Mouse (Mus musculus) intestine, postnatal 0 days (tissue): ENCODE results near the gene Mras. TPM values are rescaled to one million over a fixed set of nuclear protein-coding genes. Genes with fewer than 3 reads are reported as not detected.

ENCODE experiments used
- ATAC-seq: fragments of 200-750 bp; cut with Nextera tagmentation; 2 replicates; pipeline ENCODE4 v1.8.0; 2017; ENCODE audit warnings: mild to moderate bottlenecking, moderate TSS enrichment, moderate library complexity
- H3K27ac ChIP-seq: fragments of 300-500 bp; sonication (generic); 2 replicates; pipeline ENCODE4 v1.5.1; 2014; ENCODE audit warnings: mild to moderate bottlenecking, low read depth, low read length, moderate library complexity
- H3K27me3 ChIP-seq: fragments of 300-500 bp; sonication (generic); replicated peaks from 2 replicates; pipeline ENCODE4 v1.6.1; 2014; ENCODE audit warnings: low read length, mixed read lengths; ENCODE audit not compliant: control insufficient read depth, insufficient read depth
- H3K36me3 ChIP-seq: fragments of 300-500 bp; sonication (generic); 2 replicates; pipeline ENCODE4 v1.6.1; 2014; ENCODE audit warnings: mild to moderate bottlenecking, moderate library complexity; ENCODE audit not compliant: control insufficient read depth, insufficient read depth
- H3K4me1 ChIP-seq: fragments of 300-500 bp; sonication (generic); replicated peaks from 2 replicates; pipeline ENCODE4 v1.6.1; 2014; ENCODE audit warnings: antibody characterized with exemption, low read length, mixed read lengths; ENCODE audit not compliant: control insufficient read depth, insufficient read depth
- H3K4me2 ChIP-seq: fragments of 300-500 bp; sonication (generic); replicated peaks from 2 replicates; pipeline ENCODE4 v1.6.1; 2014; ENCODE audit warnings: low read depth, mild to moderate bottlenecking, moderate library complexity
- H3K4me3 ChIP-seq: fragments of 300-500 bp; sonication (generic); 2 replicates; pipeline ENCODE4 v1.5.1; 2014; ENCODE audit warnings: low read depth, low read length
- H3K9ac ChIP-seq: fragments of 300-500 bp; sonication (generic); 2 replicates; pipeline ENCODE4 v1.6.1; 2014; ENCODE audit warnings: mild to moderate bottlenecking, low read depth, low read length
- H3K9me3 ChIP-seq: fragments of 300-500 bp; sonication (generic); 2 replicates; pipeline ENCODE4 v1.6.1; 2016; ENCODE audit warnings: mixed run types; ENCODE audit not compliant: control insufficient read depth
- CTCF ChIP-seq: sonication (generic); IDR thresholded peaks from 2 replicates; pipeline ENCODE4 v1.5.1; 2016; ENCODE audit warnings: low read depth, mild to moderate bottlenecking, control low read depth, antibody characterized with exemption, moderate library complexity
- WGBS: fragments of 180-500 bp; shearing (Covaris S2); extraction: QIAGEN DNeasy Blood & Tissue Kit; methylation state at CpG from one replicate; pipeline ENCODE4 v1.1.7; 2014; 5-methylcytosine and 5-hydroxymethylcytosine counted together
- polyA plus RNA-seq: library from polyadenylated mRNA; unstranded; fragments of >200 nt; fragmentation: Nextera tagmentation; extraction: Ambion mirVana; gene quantifications from 2 replicates; pipeline ENCODE4 v1.2.1, GENCODE M21; 2015

Mras gene
- polyA plus RNA-seq, 1 experiment from 2014 or later: 7.6 TPM

DNA sequence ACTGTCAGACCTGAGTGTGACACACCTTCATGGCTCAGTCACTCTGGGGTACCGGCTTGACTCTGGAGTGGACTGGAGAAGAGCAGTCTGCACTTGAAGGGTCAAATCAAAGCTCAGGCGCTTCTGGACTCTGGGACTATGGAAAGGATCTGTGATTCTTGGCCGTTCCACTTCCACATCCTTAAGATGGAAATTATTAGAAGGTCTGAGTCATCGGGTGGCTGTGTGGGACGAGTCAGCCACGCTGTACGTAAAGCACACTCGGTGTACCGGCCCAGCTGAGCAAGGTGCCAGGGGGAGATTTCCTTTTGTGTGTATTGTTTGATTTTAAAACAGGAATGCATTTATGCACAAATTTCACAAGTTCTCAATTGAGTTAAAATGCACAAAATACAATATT is 75.2 kb downstream of the Mras start:
- H3K4me2 ChIP-seq: no peak overlapping the region
- no peaks in the 10 kb centered on the region for H3K4me1 ChIP-seq
- H3K27me3 ChIP-seq: peaks cover 23% of the 10 kb centered on the region
- 87% methylated on average over 9 of the region's 9 CpGs for WGBS
- TF ChIP-seq CTCF: no peak
- H3K27ac ChIP-seq: no peak overlapping the region
- ATAC-seq: no peak
- no peaks in the 10 kb centered on the region for H3K36me3 ChIP-seq
- H3K9ac ChIP-seq: no peak overlapping the region
- H3K4me3 ChIP-seq: no peak overlapping the region
- H3K9me3 ChIP-seq: no peaks in the 10 kb centered on the region

GRCm38 (mm10) chr9:99359012-99359411 is 78.2 kb downstream of the Mras start:
- no peak overlapping the region for H3K4me3 ChIP-seq
- H3K36me3 ChIP-seq: no peaks in the 10 kb centered on the region
- no peak overlapping the region for H3K4me2 ChIP-seq
- peaks cover 27% of the 10 kb centered on the region for H3K27me3 ChIP-seq
- H3K4me1 ChIP-seq: no peaks in the 10 kb centered on the region
- ATAC-seq: no peak
- H3K27ac ChIP-seq: no peak overlapping the region
- H3K9ac ChIP-seq: no peak overlapping the region
- TF ChIP-seq CTCF: no peak
- H3K9me3 ChIP-seq: no peaks in the 10 kb centered on the region
- 86% methylated on average over 15 of the region's 15 CpGs for WGBS

DNA sequence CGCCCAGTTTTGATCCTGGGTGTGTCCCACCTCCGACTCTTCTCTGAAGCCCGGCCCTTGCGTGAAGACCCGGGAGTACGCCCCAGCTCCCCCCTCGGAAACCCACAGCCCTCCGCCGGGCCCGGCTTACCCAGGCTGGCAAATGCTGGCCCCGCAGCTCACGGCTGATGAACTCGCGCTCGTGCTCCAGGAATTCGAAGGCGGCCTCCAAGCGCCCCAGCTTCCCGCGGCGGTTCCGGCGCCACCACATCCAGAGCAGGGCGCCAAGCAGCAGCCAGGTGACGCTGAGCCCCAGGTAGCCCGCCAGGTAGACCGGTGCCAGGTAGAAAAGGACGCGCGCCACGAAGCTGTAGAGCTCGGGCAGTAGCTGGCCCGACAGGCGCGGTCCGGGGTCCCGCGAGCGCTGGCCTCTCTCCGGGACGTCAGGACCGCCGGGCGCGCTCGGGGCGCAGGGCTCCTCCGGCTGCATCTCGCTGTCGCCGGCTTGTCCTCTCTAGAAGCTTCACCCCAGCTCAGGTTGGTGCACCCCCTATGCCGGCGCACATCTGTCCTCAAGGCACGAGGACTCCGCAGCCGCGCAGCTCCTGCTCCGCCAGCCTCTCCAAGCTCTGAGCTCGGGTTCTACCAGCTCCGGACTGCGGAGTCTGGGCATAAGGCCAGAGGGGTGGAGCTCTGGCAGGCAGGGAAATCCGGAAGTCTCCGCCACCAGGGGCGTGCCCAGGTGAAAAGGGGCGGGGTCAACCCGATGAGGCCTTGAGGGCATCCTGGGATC is 79.1 kb downstream of the Mras start, which contains the start of gene Esyt3:
Esyt3 (minus strand) TSS at position 637 of the 772 bp plus-strand sequence.
- H3K27me3 ChIP-seq: peaks cover 27% of the 10 kb centered on the region
- WGBS: under 1% methylated on average over 66 of the region's 66 CpGs

DNA sequence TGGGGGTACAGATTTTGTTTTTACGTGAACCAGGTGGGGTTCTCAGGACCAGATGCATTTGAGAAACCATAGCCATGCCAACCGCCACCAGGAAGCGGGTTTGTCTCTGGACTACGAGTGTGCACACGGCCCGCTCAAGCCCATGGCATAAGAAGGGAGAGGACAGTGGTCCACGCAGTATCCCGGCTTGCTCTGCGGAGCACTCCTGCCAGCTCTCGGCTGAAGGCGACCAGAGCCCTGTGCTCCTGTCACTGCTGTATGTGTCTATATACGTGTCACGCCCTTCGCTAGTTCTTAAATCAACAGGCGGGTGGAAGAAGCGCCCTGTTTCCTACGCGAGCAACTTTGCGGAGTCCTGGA is 79.6 kb downstream of the Mras start:
- Histone ChIP-seq H3K4me3 (peak overlapping the region; percentile 40), H3K27ac (no peak overlapping the region), H3K4me2 (peak overlapping the region; percentile 74), H3K36me3 (no peaks in the 10 kb centered on the region), H3K27me3 (peaks cover 27% of the 10 kb centered on the region), H3K9me3 (no peaks in the 10 kb centered on the region), H3K9ac (no peak overlapping the region), H3K4me1 (no peaks in the 10 kb centered on the region)
- 0 out of 2 replicates have a peak, but pooled peaks have one; percentile 26 for ATAC-seq
- 5% methylated on average over 19 of the region's 19 CpGs for WGBS
- no peak for TF ChIP-seq CTCF

More for the DNA sequence above, 79.1 kb downstream of the Mras start, which contains the start of gene Esyt3:
- no peak for TF ChIP-seq CTCF
- Histone ChIP-seq H3K4me1 (no peaks in the 10 kb centered on the region), H3K36me3 (no peaks in the 10 kb centered on the region), H3K9ac (no peak within 1 kb of the TSS), H3K4me3 (peak within 1 kb of the TSS; percentile 40), H3K27ac (no peak within 1 kb of the TSS), H3K4me2 (peak within 1 kb of the TSS; percentile 74), H3K9me3 (no peaks in the 10 kb centered on the region)
- ATAC-seq: peak; percentile 63

DNA sequence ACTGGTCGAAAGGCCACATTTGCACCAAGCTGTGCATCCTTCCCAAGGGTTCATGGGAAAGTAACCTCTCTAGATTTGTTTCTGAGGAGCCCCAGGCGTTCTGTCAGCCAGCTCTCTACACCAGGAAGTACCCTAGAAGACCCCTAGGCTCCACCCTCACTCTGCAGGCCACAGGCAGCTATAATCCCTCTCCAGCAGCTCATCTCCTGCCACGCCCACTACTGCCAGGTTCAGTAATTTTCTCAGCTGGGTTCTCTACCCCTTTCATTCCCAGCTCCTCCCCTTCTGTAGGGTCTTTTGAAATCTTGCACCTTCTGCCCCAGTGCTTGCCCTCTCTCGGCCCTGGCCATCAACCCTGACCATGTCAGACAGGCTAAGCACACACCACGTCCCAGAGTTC is 81.2 kb downstream of the Mras start:
- ATAC-seq: no peak
- H3K4me3 ChIP-seq: no peak overlapping the region
- no peak overlapping the region for H3K27ac ChIP-seq
- H3K9me3 ChIP-seq: no peaks in the 10 kb centered on the region
- no peak overlapping the region for H3K9ac ChIP-seq
- no peaks in the 10 kb centered on the region for H3K36me3 ChIP-seq
- 68% methylated on average over 5 of the region's 5 CpGs for WGBS
- no peak overlapping the region for H3K4me2 ChIP-seq
- peaks cover 27% of the 10 kb centered on the region for H3K27me3 ChIP-seq
- H3K4me1 ChIP-seq: no peaks in the 10 kb centered on the region
- TF ChIP-seq CTCF: no peak

GRCm38 (mm10) chr9:99354796-99355195 is 82.4 kb downstream of the Mras start:
- ATAC-seq: no peak
- H3K4me3 ChIP-seq: no peak overlapping the region

More at GRCm38 (mm10) chr9:99354796-99355195, 82.4 kb downstream of the Mras start:
- no peaks in the 10 kb centered on the region for H3K9me3 ChIP-seq
- H3K4me1 ChIP-seq: no peaks in the 10 kb centered on the region
- peaks cover 27% of the 10 kb centered on the region for H3K27me3 ChIP-seq
- no peak overlapping the region for H3K4me2 ChIP-seq
- 71% methylated on average over 5 of the region's 5 CpGs for WGBS
- H3K27ac ChIP-seq: no peak overlapping the region
- H3K36me3 ChIP-seq: no peaks in the 10 kb centered on the region
- no peak for TF ChIP-seq CTCF
- no peak overlapping the region for H3K9ac ChIP-seq
